Mouse (Mus musculus): ENCODE measurements around the gene Sdhc.

Gene Sdhc

DNA sequence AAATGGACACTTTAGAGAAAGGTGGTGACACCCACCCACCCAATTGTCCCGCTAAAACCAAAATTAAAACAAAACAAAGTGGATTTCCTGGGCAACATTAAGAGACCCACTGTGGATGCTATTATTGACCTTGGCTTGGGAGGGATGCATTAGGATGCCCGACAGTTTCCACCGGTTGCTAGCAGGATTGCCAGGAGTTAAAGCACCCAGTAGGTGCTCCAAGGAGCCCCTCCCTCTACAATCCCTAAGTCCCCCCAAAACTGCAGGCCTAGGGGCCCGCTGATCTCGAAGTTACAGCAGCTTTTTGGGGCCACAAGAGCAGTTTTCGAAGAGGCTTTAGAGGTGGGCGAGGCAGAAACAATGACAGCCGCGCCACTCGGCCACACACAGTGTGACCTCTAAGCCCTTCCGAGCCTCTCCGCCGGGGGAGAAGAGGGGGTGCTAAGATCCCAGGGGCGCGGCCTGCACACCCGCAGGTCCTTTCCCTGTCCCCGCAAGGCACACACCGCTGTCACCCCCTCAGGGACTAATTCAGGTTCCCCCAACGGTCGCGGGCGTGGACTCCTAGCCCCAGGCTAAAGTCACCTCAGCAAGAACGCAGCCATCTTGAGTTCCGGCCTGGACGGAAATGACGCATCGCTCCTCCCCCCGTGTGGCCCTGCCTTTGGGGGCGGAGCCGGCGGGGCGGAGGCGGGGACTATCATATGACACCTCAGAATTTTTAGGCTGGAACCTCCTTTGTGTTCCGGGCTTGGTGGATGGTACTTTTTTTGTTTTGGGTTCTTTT lies at the start of gene Sdhc, which contains the start of gene Mpz:
Gene Sdhc (minus strand): TSS at position 630 of the 787 bp plus-strand sequence.
Gene Mpz (plus strand): TSS at position 738 of the 787 bp plus-strand sequence.
- DNase-seq, result peak; percentile 95

DNA sequence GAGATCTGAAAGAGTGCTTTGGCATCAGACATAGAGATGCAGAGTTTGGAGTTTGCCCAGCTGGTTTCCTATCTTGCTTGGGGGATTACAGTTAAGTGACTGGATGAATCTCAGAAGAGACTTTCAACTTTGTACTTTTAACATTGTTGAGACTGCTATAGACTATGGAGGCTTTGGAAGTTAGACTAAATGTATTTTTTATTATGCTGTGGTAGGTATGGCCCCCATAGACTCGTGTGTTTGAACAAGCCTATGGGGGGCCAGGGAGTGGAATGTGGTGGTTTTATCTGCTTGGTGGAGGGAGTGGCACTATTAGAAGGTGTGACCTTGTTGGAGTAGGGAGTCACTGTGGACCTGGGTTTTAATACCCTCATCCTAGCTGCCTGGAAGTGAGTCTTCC lies 49.1 kb upstream of the Sdhc start:
- DNase-seq, result no peak

DNA sequence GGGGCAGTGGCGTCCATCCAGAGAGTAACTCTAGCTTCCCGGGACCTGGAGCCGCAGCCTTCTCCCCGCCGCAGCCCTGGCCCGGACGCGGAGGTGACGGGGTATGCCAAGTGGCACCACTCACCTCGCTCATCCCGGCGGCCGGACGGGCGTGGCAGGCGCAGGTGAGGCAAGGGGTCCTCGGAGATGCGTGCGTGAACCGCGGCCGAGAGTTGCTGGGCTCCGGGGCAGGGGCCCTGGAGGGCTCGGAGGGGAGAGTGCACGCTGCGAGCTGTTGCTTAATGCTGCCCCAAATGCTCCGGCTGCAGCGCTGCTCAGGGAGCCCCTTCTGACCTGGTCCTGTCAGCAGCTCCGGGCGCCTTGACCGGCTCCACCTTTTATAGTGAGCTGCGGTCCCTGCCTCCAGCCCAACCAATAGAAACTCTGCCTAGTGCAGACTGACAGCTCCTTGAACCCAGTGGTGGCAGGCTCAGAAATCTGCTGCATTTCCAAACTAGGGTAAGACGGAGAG lies 45.5 kb upstream of the Sdhc start, which contains the start of gene Pcp4l1:
Gene Pcp4l1 (minus strand): TSS at position 382 of the 511 bp plus-strand sequence.
- peak; percentile 28 for DNase-seq

DNA sequence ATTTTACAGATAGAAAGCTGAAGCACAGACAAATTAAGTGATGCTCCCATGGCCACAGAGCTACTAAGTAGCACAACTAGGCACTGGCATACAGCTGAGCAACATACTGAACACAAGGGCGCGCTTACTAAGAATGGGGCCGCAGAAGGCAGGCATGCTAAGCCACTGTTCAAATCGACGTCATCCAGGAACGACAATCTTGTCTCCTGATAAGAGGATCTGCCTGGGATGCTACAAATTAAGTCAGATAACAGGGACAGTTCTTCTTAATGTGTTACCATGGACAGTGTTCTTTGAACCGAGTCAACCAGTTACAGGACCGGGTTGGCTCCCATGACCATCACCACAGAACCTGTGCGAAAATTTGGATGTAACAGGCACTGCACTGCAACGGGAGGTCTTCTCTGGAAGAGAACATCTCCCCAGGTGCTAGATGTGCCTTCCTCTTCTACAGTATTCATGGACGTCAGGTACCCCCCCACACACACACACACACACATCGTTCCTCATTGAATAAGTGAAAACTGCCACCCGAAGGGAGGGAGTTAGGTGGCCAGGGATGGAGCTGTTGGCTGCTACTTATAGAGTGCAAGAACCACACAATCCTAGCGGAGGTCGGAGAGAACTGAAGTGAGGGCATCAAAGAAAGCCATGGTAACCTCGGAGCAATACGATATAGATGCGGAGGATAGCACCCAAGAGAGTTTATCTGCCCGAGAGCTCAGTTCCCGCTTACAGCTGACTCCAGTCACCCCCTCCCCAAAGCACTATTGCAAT lies 44.8 kb upstream of the Sdhc start:
- DNase-seq, result no peak

- DNase-seq, result no peak
Measured at GRCm38 (mm10) chr1:171193911-171194830, 43.8 kb upstream of the Sdhc start.

DNA sequence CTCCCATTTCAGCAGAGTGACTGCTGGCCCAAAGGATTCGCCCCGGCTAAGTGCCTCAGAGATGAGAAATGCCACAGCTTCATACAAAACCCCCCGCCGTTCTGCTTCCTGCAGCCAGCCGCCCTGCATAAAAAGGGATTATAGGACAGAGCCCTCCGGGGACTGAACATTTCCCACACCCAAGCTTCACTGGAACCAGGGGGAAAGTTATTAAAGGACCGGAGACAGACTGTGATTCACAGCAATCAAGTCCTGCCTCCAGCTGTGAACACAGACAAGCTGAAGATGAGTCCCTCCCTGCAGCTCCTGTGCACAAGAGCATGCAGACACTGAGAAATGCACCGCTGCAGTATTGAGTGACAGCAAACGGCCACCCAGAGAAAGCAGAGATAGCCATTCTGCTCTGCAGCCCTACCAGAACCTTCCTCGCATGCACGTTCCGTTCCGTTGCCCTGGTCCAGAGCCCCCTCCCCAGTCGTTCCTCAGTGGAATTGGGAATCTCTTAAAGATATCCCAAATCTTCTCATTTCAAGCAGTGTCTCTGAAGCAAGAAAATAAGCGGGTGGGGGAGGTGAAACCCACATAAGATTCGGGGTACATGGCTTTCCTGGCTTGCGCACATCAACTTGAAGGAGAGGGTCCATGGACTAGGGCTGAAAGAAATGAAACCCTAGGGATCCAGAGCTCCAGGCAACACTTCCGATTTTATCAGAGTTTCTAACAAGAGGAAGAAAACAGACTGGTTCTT lies 42.9 kb upstream of the Sdhc start:
- DNase-seq, result no peak

- no peak for DNase-seq
Measured at GRCm38 (mm10) chr1:171192283-171192682, 41.9 kb upstream of the Sdhc start.

DNA sequence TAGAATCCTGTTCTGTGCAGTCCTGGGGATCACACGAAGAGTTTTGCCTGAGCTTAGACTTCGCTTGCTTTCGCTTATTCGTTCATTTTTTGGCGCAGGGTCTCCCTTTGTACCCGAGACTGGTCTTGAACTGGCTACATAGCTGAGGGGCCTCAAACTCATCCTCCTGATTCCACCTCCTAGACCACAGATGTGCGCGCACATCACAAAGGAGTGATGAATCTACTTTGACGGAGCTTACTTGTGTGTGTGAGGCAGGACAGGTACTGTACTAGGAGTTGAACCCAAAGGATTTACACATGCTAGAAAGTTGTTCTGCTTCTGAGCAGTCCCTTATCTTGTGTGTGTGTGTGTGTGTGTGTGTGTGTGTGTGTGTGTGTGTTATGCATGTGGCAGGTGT lies 40.4 kb upstream of the Sdhc start:
- no peak for DNase-seq

- DNase-seq, result no peak
Measured at GRCm38 (mm10) chr1:171189476-171190114, 39.2 kb upstream of the Sdhc start.

DNA sequence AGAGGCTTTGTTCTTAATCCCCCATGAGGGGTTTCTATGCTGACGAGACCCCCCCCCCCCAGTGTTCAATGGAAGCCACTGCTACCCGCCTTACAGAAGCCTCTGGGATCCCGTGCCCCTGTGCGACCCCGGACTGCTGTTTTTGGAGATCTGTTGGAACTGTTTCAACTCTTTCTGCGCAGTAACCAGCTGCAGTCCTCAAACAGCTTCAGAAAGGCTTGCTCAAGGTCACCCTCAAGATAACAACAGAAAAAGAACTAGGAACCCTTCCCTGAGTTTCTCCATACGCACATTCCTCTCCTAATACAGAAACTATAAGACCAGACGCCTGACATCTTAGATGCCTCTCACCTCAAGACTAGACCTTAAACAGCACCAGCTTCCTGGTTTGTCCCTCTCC lies 38.6 kb upstream of the Sdhc start:
- DNase-seq, result no peak

- no peak for DNase-seq
Measured at GRCm38 (mm10) chr1:171187851-171188700, 37.7 kb upstream of the Sdhc start.

DNA sequence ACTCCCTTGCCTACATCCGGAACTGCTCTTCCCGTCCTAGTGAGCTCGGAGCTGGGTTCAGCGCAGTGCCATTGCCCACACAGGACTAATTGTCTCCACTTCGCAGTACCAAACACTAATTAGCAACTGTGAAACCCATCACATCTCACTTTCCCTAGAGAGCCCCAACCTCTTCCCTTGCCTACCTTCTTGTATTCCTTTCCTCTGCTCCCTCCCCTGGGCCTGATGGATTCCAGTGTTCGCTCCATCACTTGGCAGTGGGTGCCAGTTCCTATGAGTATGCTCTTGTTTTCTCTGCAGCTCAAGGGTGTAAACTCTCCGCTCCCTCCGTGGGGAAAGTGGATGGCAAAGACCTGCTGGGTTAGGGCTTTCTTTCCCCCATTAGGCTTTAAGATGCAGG lies 35.3 kb upstream of the Sdhc start:
- DNase-seq, result no peak

GRCm38 (mm10) chr1:171184314-171184713 lies 33.9 kb upstream of the Sdhc start:
- no peak for DNase-seq

DNA sequence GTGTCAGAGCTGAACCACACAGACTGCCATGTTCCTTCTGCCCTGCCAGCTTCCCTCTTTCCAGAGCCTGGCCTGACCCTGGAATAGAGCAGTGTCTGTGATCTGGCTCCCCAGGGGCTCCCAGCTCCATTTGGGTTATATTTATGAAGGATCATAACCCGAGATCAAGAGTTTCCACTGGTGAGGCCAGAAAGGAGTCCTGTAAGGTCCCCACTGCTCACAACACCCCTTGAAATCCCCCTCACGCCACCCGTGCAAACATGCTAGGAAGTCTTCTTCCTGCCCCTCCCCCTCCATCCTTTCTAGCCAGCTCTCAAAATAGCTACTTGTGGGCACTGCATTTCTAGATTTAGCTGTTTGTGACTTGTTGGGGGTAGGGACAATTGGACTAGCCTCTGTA lies 33.2 kb upstream of the Sdhc start:
- DNase-seq, result no peak

DNA sequence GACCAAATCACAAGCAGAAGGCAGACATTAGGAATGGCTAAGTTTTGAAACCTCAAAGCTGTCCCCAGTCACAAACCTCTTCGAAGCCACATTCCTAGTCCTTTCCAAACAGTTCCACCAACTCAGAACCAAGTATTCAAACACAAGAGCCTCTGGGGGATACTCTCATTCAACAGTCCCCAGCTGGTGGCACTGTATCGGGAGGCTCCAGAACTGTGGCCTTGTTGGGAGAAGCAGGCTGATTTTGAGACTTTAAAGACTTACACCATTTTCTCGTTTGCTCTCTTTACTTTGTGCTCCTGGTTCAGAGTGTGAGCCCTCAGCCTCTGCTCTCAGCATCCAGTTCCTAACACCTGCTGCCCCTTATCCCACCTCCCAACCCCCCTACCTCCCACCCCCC lies 32.6 kb upstream of the Sdhc start:
- no peak for DNase-seq

- DNase-seq, result no peak
Measured at GRCm38 (mm10) chr1:171179487-171180171, 29.2 kb upstream of the Sdhc start.

DNA sequence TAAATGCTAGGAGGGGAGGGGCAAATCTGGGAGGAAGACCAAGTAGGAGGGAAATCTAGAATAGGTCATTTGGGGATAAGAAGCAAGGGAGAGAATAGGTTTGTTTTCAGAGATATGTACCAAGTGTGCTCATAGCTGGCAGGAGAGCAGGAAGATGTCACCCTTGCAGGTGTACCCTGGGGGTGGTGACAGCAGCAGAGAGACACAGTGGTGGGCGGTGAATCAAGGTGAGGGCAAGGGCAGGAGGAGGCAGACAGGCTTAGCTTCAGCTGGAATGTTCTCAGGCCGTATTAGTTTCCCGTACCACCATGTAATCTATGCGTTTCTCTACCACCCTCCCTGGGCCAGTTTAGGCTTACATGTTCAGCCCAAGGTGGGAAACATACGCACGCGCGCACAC lies 22.4 kb upstream of the Sdhc start:
- no peak for DNase-seq

- DNase-seq, result no peak
Measured at GRCm38 (mm10) chr1:171171138-171171537, 20.7 kb upstream of the Sdhc start.

GRCm38 (mm10) chr1:171169913-171170312 lies 19.5 kb upstream of the Sdhc start:
- no peak for DNase-seq

GRCm38 (mm10) chr1:171168906-171169305 lies 18.5 kb upstream of the Sdhc start:
- DNase-seq, result no peak

Data from right cerebral cortex, postnatal 25 days (tissue).